Mouse (Mus musculus) neural tube, embryonic 15.5 days (tissue): ENCODE results near the gene Acot7. TPM values are rescaled to one million over a fixed set of nuclear protein-coding genes. Genes with fewer than 3 reads are reported as not detected.

Experiments
- ATAC-seq: fragments of 200-750 bp; cut with Nextera tagmentation; 2 replicates; pipeline ENCODE4 v1.8.0; 2017; ENCODE audit warnings: mild to moderate bottlenecking, moderate TSS enrichment, moderate library complexity; ENCODE audit not compliant: low FRiP score
- H3K27ac ChIP-seq: fragments of 300-500 bp; sonication (generic); replicated peaks from 2 replicates; pipeline ENCODE4 v1.5.1; 2015; ENCODE audit warnings: mild to moderate bottlenecking, inconsistent platforms
- H3K27me3 ChIP-seq: fragments of 300-500 bp; sonication (generic); replicated peaks from 2 replicates; pipeline ENCODE4 v1.6.1; 2015; ENCODE audit warnings: inconsistent platforms
- H3K36me3 ChIP-seq: fragments of 300-500 bp; sonication (generic); 2 replicates; pipeline ENCODE4 v1.6.1; 2015; ENCODE audit warnings: inconsistent platforms
- H3K4me1 ChIP-seq: fragments of 300-500 bp; sonication (generic); 2 replicates; pipeline ENCODE4 v1.6.1; 2015; ENCODE audit warnings: inconsistent platforms
- H3K4me2 ChIP-seq: fragments of 300-500 bp; sonication (generic); 2 replicates; pipeline ENCODE4 v1.6.1; 2015; ENCODE audit warnings: inconsistent platforms, mild to moderate bottlenecking, moderate library complexity
- H3K4me3 ChIP-seq: fragments of 300-500 bp; sonication (generic); replicated peaks from 2 replicates; pipeline ENCODE4 v1.5.1; 2015; ENCODE audit warnings: mild to moderate bottlenecking, inconsistent platforms
- H3K9ac ChIP-seq: fragments of 300-500 bp; sonication (generic); replicated peaks from 2 replicates; pipeline ENCODE4 v1.6.1; 2015; ENCODE audit warnings: mild to moderate bottlenecking, inconsistent platforms
- H3K9me3 ChIP-seq: fragments of 300-500 bp; sonication (generic); replicated peaks from 2 replicates; pipeline ENCODE4 v1.6.1; 2016; ENCODE audit warnings: inconsistent platforms
- WGBS: fragments of 180-500 bp; shearing (Covaris S2); methylation state at CpG from one replicate; pipeline ENCODE4 v1.1.7; 2015; ENCODE audit warnings: mixed read lengths; 5-methylcytosine and 5-hydroxymethylcytosine counted together
- polyA plus RNA-seq: library from polyadenylated mRNA; unstranded; fragments of >200 nt; fragmentation: Nextera tagmentation; extraction: Ambion mirVana; gene quantifications from 2 replicates; pipeline ENCODE4 v1.2.1, GENCODE M21; 2015

Acot7 gene
- polyA plus RNA-seq, 1 experiment from 2014 or later = 456 TPM

GRCm38 (mm10) chr4:152272006-152272405 lies 94.1 kb downstream of the Acot7 start:
- Histone ChIP-seq H3K4me1 (peaks cover 60% of the 10 kb centered on the region), H3K4me2 (no peak overlapping the region), H3K4me3 (no peak overlapping the region), H3K9me3 (no peaks in the 10 kb centered on the region), H3K27me3 (peaks cover 21% of the 10 kb centered on the region), H3K36me3 (peaks cover 6% of the 10 kb centered on the region; the same call in 1 of the 2 replicates), H3K27ac (peak overlapping the region; percentile 82), H3K9ac (no peak overlapping the region)
- WGBS = 81% methylated on average over 7 of the region's 7 CpGs
- ATAC-seq = no peak

GRCm38 (mm10) chr4:152272449-152273049 lies 94.6 kb downstream of the Acot7 start:
- H3K9me3 ChIP-seq = no peaks in the 10 kb centered on the region
- H3K36me3 ChIP-seq = peaks cover 6% of the 10 kb centered on the region; the same call in 1 of the 2 replicates
- H3K4me2 ChIP-seq = no peak overlapping the region
- WGBS = 38% methylated on average over 9 of the region's 9 CpGs
- no peak for ATAC-seq
- H3K4me1 ChIP-seq = peaks cover 57% of the 10 kb centered on the region
- no peak overlapping the region for H3K4me3 ChIP-seq
- peak overlapping the region; percentile 82 for H3K27ac ChIP-seq
- peaks cover 24% of the 10 kb centered on the region for H3K27me3 ChIP-seq
- H3K9ac ChIP-seq = no peak overlapping the region

- WGBS = 25% methylated on average over 3 of the region's 3 CpGs
- H3K9ac ChIP-seq = 0 out of 2 replicates have a peak overlapping the region, but pooled peaks have one; percentile 88
- peaks cover 6% of the 10 kb centered on the region; the same call in 1 of the 2 replicates for H3K36me3 ChIP-seq
- peak overlapping the region; percentile 82 for H3K27ac ChIP-seq
- peaks cover 51% of the 10 kb centered on the region for H3K4me1 ChIP-seq
- peak overlapping the region; percentile 65 for H3K4me3 ChIP-seq
- H3K9me3 ChIP-seq = no peaks in the 10 kb centered on the region
- no peak for ATAC-seq
- peak overlapping the region; percentile 90 for H3K4me2 ChIP-seq
- peaks cover 24% of the 10 kb centered on the region for H3K27me3 ChIP-seq
Measured at GRCm38 (mm10) chr4:152273191-152273590, 95.3 kb downstream of the Acot7 start.

GRCm38 (mm10) chr4:152273621-152274236 lies 95.8 kb downstream of the Acot7 start, which contains the start of gene Gpr153:
Gene Gpr153, plus strand, starts transcription at chr4:152274232.
- Histone ChIP-seq H3K36me3 (peaks cover 6% of the 10 kb centered on the region; the same call in 1 of the 2 replicates), H3K27me3 (peaks cover 24% of the 10 kb centered on the region), H3K9me3 (no peaks in the 10 kb centered on the region), H3K4me3 (peak within 1 kb of the TSS; percentile 65), H3K4me2 (peak within 1 kb of the TSS; percentile 90), H3K9ac (peak within 1 kb of the TSS; percentile 88), H3K4me1 (peaks cover 50% of the 10 kb centered on the region), H3K27ac (peak within 1 kb of the TSS; percentile 82)
- WGBS = under 1% methylated on average over 25 of the region's 48 CpGs
- ATAC-seq = peak; percentile 76

- H3K4me1 ChIP-seq = peaks cover 50% of the 10 kb centered on the region
- H3K9ac ChIP-seq = peak overlapping the region; percentile 88
- ATAC-seq = peak; percentile 45
- peak overlapping the region; percentile 90 for H3K4me2 ChIP-seq
- H3K9me3 ChIP-seq = no peaks in the 10 kb centered on the region
- H3K27ac ChIP-seq = peak overlapping the region; percentile 82
- H3K27me3 ChIP-seq = peaks cover 30% of the 10 kb centered on the region
- peak overlapping the region; percentile 65 for H3K4me3 ChIP-seq
- peaks cover 7% of the 10 kb centered on the region for H3K36me3 ChIP-seq
- 2% methylated on average over 20 of the region's 20 CpGs for WGBS
Measured at GRCm38 (mm10) chr4:152274681-152275131, 96.8 kb downstream of the Acot7 start.

- Histone ChIP-seq H3K4me3 (no peak overlapping the region; the same call in 1 of the 2 replicates), H3K9ac (no peak overlapping the region), H3K4me1 (peaks cover 50% of the 10 kb centered on the region), H3K27me3 (peaks cover 50% of the 10 kb centered on the region), H3K36me3 (peaks cover 15% of the 10 kb centered on the region), H3K4me2 (no peak overlapping the region), H3K9me3 (no peaks in the 10 kb centered on the region), H3K27ac (no peak overlapping the region)
- WGBS = 55% methylated on average over 10 of the region's 10 CpGs
- ATAC-seq = no peak
Measured at GRCm38 (mm10) chr4:152276389-152277347, 98.7 kb downstream of the Acot7 start.

GRCm38 (mm10) chr4:152277916-152278315 lies 100.0 kb downstream of the Acot7 start:
- no peak overlapping the region for H3K4me2 ChIP-seq
- no peak overlapping the region for H3K9ac ChIP-seq
- no peak overlapping the region for H3K4me3 ChIP-seq
- peaks cover 63% of the 10 kb centered on the region for H3K27me3 ChIP-seq
- peaks cover 42% of the 10 kb centered on the region for H3K4me1 ChIP-seq
- peaks cover 9% of the 10 kb centered on the region for H3K36me3 ChIP-seq
- ATAC-seq = no peak
- 74% methylated on average over 2 of the region's 2 CpGs for whole genome bisulfite sequencing
- no peaks in the 10 kb centered on the region for H3K9me3 ChIP-seq
- no peak overlapping the region for H3K27ac ChIP-seq

GRCm38 (mm10) chr4:152278986-152279385 lies 101.1 kb downstream of the Acot7 start:
- Histone ChIP-seq H3K4me1 (peaks cover 41% of the 10 kb centered on the region), H3K9me3 (no peaks in the 10 kb centered on the region), H3K4me2 (no peak overlapping the region), H3K27ac (no peak overlapping the region), H3K27me3 (peaks cover 73% of the 10 kb centered on the region), H3K9ac (no peak overlapping the region), H3K36me3 (peaks cover 9% of the 10 kb centered on the region), H3K4me3 (no peak overlapping the region)
- WGBS = 75% methylated on average over 23 of the region's 23 CpGs
- ATAC-seq = no peak

- ATAC-seq = no peak
- no peak overlapping the region for H3K27ac ChIP-seq
- no peak overlapping the region for H3K9ac ChIP-seq
- H3K4me2 ChIP-seq = no peak overlapping the region
- peaks cover 24% of the 10 kb centered on the region for H3K4me1 ChIP-seq
- no peak overlapping the region for H3K4me3 ChIP-seq
- peaks cover 82% of the 10 kb centered on the region for H3K27me3 ChIP-seq
- H3K36me3 ChIP-seq = peaks cover 9% of the 10 kb centered on the region
- WGBS = 57% methylated on average over 15 of the region's 15 CpGs
- H3K9me3 ChIP-seq = no peaks in the 10 kb centered on the region
Measured at GRCm38 (mm10) chr4:152281601-152282000, 103.7 kb downstream of the Acot7 start.

- peak overlapping the region; percentile 72 for H3K4me2 ChIP-seq
- H3K4me3 ChIP-seq = peak overlapping the region; percentile 40
- ATAC-seq = 0 out of 2 replicates have a peak, but pooled peaks have one; percentile 1
- H3K36me3 ChIP-seq = peaks cover 9% of the 10 kb centered on the region
- H3K27me3 ChIP-seq = peaks cover 87% of the 10 kb centered on the region
- peaks cover 32% of the 10 kb centered on the region for H3K4me1 ChIP-seq
- H3K27ac ChIP-seq = no peak overlapping the region
- no peaks in the 10 kb centered on the region for H3K9me3 ChIP-seq
- 15% methylated on average over 34 of the region's 34 CpGs for WGBS
- peak overlapping the region; percentile 41 for H3K9ac ChIP-seq
Measured at GRCm38 (mm10) chr4:152282721-152283120, 104.8 kb downstream of the Acot7 start.
